Mouse (Mus musculus) testis, adult 2 months (tissue): Measurements from ENCODE around the gene Gpr157.

Experiments
- CTCF ChIP-seq: fragments of 200-500 bp; IDR thresholded peaks from 2 replicates; pipeline ENCODE4 v1.5.1; 2012; ENCODE audit warnings: low read depth, mild to moderate bottlenecking, inconsistent platforms, low read length, moderate library complexity; ENCODE audit not compliant: control insufficient read depth, insufficient read depth, insufficient replicate concordance
- POLR2A ChIP-seq: fragments of 200-500 bp; IDR thresholded peaks from 2 replicates; pipeline ENCODE4 v1.6.1; 2012; ENCODE audit warnings: low read depth, mild to moderate bottlenecking, inconsistent platforms, low read length, moderate library complexity; ENCODE audit not compliant: control insufficient read depth

DNA sequence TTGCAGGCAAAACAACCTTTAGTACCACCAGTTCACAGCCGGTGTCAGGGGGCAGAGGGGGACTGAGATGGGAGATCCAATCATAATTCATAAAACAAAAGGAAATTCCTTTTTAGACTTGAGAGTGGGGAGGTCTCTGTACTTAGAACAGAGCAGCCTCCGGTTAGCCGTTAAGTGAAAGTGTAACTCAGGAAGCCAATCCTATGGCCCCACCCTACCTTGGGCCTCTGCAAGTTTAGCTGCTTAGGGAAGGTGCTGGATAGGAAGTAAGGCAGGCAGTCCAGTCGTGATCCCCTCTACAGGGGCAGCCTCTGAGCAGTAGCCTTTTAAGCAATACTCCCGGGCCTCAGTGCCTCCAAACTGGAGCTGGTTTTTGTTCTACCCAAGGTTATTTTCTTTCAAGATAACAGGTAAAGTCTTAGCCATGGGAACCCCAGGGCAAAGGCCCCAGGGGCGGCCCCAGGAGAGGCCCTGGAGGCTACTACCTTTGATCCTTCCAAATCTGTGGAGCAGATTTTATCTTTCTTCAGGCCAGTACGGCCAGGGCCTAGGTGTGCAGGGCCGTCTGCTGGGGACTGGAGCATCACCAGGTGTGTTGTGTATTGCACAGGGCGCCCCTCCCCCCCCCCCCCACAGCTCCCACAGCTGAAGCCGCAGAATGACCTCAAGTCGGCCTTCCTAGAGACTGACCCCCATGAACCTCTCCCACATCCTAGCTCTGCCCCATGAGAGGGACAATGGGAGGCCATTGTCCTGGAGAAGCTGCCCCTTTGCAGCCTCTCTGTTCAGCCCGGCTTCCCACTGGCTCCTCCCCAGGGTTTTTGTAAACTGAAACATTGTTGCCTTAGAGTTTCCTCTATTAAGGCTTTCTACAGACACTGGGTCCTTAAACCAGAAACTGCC is 6.6 kb downstream of the Gpr157 start:
- TF ChIP-seq CTCF (no peak), POLR2A (no peak)
